Mouse (Mus musculus) monocyte, adult 2 months (primary cell): ENCODE measurements around the gene Cfap298.
A peak's percentile ranks its signal among the peaks of the same experiment; 100 is the strongest.

Experiments
- DNase-seq, 2 experiments: peaks; one replicate each; pipeline ENCODE4 v3.0.0; 2022; ENCODE audit warnings: low spot score in 2 of 2, low read depth in 1 of 2

The Cfap298 gene

DNA sequence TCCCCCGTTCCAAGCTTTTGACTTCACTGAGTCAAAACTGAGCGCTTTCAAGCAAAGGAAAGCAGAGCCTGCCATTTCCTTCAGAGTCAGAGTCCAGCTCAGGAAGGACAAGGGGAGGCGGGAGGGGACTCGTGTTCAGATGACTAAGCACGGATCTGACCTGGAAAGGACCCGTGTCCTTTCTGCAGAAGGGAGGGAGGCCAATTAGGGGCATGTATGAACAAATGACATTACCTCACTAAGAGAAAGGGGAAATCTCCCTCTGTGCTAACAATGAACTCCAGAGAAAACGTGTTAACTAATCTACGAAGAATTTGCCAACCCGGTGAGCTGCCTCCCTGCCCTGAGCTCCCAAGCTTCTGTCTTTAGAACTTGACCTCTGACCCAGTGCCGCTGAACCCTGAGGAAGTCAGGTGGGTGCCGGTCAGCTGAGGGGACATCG, 18.9 kb downstream of the Cfap298 start:
- no peak for DNase-seq

- no peak for DNase-seq
Measured at GRCm38 (mm10) chr16:90911766-90912165, 23.1 kb downstream of the Cfap298 start.

DNA sequence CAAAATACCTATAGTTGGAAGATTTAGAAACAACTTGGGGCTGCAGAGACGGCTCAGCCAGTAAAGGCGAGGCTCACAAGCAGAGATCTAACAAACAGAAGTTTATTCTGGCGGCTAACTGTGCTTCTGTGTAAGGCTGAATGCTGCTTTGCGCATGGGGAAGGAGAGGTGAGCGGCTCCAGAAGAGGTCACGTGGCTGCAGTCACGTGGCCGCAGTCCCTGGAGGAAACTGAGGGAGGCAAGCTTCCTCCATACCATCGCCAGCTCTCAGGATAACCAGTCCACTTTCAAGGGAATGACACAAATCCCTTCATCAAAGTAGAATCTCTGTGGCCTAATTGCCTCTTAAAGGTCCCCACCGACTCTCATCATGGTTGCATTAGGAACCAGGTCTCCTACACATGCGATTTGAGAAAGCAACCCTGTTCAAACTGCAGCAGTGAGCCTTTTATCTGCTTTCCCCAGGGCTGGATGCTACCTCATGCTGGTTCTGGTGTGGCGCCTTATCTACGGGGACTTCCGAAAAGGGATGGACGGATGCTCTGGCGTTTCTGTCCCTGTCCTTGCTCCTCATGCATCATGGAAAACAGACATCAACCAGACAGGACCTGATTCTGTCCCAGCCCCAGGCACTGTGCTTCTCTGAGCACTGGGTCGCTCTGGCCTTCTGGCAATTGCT, 23.9 kb downstream of the Cfap298 start:
- DNase-seq = no peak

GRCm38 (mm10) chr16:90907250-90907649, 27.7 kb downstream of the Cfap298 start:
- DNase-seq = no peak

DNA sequence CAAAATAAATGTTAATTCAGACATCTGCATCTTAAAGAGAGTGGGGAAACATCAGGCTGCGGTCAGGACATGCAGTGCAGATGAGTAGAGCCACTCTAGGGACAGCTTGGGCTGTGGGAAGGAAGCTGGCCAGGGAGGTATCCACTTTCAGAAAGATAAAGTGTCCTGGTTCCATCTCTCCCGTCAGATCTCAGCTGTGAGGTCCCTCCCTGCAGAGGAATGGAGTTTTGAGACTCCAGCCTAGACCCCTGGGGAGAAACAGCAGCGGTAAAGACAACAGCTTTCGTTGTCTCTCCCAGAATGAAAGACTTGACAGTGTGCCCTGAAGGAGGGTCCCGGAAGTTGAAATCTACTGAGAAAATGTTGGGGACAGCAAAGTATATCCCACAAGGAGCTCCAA, 31.6 kb downstream of the Cfap298 start:
- DNase-seq = no peak

GRCm38 (mm10) chr16:90901364-90901763, 33.5 kb downstream of the Cfap298 start:
- no peak for DNase-seq

DNA sequence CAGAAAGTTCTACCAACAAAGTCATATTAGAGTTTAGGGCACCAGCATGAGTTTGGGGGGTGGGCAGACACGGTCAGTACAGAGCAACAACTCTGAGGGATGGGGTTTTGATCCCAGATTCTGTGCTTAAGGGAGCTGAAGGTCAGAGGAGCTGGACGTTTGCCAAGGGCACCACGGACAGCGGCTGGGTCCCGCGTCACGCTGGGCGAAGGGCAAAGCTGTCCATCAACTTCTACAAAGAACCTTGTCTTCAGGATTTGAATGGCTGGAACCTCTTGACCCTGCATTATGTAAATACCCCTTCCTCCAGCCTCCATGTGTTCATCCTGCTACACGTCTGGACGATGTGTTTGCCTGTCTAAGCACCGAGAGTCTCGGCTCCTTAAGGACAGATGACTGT, 35.4 kb downstream of the Cfap298 start:
- no peak for DNase-seq

GRCm38 (mm10) chr16:90897651-90898050, 37.3 kb downstream of the Cfap298 start:
- DNase-seq = no peak

DNA sequence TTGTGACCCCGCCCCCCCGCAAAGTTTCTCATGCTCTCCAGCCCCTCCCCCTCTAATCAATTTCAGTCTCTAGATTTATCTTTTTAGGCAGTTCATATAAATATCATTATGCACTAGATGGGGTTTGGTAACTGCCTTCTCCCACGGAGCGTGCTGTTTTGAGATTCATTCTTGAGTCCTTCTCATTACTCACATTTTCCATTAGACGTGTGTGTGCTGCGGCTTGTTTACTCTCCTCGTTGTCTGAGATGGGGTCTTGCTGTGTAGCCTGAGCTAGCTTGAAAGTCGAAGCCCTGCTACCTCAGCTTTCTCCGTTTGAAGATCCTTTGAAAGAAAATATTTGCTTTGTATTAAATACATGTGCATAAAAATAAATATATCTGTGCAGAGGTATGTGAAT, 41.1 kb downstream of the Cfap298 start:
- no peak for DNase-seq

- no peak for DNase-seq
Measured at GRCm38 (mm10) chr16:90893019-90893418, 41.9 kb downstream of the Cfap298 start.

GRCm38 (mm10) chr16:90892081-90892480, 42.8 kb downstream of the Cfap298 start:
- no peak for DNase-seq

DNA sequence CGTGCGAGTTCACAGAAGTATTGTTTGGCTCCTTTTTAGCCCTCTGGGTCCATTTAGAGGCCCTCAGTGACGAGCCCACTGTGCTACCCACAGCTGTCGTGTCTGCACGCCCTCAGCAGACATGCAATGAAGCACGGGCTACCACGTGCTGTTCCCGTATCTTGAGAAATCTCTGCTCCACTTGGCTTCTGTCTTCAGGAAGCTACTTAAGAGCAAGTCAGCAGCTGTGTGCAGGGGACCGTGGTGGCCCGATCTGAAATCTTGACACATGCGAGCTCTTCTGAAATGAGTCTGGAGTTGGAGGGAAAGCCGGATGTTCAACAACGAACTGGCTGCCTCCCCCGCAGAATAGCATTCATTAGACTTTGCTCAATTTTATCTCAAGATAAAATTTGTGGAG, 43.3 kb downstream of the Cfap298 start:
- no peak for DNase-seq

DNA sequence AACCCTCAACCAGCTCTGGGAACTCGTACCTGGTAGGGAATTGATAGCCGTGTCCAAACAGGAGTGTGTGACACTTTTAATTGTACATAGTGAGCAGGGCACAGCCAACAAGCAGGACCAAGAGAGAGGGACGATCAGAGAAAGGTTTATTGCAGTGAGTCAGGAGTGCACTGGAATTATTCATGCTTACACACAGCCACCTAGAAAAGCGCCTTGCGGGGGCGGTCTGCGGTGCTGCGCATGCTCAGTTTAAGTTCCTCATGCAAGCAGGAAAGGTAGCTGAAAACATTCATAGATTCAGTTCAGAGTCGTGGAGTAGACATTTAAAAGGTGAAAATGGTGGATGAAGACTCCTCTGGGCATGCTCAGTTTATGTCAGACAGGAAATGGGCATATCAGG, 44.2 kb downstream of the Cfap298 start:
- DNase-seq = no peak

DNA sequence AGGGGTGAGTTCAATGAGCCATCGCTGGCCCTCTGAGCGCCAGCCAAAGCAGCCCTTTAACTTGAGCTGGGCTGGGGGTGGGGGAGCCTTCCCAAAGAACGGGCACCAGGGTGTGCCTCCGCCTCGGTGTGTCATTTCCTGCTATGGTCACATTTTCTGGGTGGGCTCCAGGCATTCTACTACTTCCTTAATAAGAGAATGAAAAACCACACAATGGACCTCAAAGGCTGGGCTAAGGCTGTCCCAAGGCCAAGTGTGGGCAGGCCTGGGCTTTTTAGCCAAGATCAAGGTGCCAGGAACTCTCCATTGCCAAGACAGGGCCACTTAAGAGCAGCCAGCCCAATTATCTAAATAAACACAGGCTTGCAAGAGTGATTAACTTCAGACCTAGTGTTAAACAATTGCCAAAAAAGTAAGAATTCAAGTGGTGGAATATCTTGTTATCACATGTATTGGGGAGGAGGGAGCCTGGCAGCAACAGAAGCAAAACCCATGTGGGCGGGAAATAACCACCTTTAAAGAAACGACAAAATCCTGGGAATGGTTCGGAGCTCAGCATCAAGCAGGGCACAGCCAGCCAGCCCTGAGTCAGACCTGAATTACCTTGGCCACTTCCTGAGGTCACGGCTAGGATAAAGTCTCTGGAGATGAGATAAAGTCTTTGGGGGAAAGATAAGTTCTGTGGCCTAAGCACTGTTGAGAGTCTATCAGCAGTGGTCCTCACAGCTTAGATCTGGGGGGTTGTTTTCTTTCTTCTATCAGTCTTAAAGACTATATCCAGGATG, 48.9 kb downstream of the Cfap298 start:
- peak in 1 of 2 experiments; percentile 4 for DNase-seq

GRCm38 (mm10) chr16:90885351-90885750, 49.6 kb downstream of the Cfap298 start:
- peak; percentile 4 to 19 for DNase-seq

DNA sequence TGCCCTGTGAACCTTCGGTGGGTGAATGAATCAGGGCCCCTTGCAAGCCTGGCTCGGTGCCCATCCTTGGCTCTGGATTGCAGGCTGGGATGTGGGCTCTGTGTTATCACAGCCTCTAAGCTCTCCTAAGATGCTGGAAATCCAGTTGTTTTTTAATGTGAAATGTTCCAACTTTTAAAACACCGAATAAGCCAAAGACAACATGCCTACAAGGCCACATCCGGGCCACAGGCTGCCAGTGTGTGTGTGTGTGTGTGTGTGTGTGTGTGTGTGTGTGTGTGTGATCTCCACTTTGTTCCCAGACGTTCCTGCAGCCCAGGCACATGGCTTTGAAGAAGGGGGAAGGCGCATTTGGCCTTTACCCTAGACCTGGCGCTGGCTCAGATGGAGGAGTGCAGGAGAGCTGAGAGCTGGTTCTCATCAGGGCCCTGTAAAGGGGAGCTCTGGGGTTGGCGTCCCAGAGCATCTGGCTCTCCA, 52.4 kb downstream of the Cfap298 start:
- DNase-seq = no peak

- DNase-seq = no peak
Measured at GRCm38 (mm10) chr16:90878135-90878860, 56.6 kb downstream of the Cfap298 start.
